Mouse (Mus musculus): Measurements from ENCODE around the gene Stpg3.
A peak's percentile ranks its signal among the peaks of the same experiment; 100 is the strongest.
"Not testable (repeated sequence)": the region's sequence is repeated elsewhere in the genome, so short reads cannot be mapped to it uniquely, and the experiment has no call there.

The Stpg3 gene

GRCm38 (mm10) chr2:25214444-25214843 lies at the start of gene Stpg3:
TSS of gene Stpg3 (minus strand) at chr2:25214637.
- peak; percentile 58 for DNase-seq (ENCODE audit: low spot score)

GRCm38 (mm10) chr2:25263623-25264285 lies 49.3 kb upstream of the Stpg3 start:
- no peak for DNase-seq (ENCODE audit: low spot score)

DNA sequence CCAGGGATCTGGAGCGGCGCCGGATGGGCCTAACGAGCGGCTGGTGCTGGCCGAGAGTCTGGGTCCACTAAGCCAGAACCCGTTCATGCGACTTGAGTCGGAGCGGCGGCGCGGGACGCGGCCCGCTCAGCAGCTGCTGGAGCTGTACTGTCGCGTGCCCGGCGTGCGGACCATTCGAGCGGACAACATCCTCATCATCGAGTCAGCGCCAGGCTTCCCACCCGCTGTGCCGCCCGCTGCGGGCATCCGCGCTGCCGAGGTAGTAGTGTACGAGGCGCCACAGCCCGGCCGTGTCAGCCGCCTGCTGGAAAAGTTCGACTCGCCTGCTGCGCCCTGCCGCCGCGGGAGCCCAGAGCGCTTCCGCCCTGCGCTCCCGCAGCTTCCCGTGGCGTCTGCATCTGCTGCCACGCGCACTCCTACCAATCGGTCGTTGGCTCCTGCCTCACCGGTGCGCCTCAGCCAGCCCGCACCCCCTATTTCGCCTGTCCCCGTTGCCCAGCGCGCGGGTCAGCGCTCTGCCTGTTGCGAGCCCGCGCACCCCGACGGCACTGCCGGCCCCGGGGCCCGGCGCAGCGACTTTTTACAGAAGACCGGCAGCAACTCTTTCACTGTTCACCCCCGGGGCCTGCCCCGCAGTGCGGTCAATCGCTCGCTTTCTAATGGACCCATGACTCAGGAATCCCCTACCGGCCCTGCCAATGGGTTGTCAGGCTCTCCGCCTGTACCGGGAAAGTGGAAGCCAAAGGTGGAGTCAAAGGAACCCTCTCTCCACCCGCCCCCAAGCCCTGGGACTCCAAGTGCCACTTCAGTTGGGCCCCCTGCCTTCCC lies 48.6 kb upstream of the Stpg3 start:
- no peak for DNase-seq (ENCODE audit: low spot score)

DNA sequence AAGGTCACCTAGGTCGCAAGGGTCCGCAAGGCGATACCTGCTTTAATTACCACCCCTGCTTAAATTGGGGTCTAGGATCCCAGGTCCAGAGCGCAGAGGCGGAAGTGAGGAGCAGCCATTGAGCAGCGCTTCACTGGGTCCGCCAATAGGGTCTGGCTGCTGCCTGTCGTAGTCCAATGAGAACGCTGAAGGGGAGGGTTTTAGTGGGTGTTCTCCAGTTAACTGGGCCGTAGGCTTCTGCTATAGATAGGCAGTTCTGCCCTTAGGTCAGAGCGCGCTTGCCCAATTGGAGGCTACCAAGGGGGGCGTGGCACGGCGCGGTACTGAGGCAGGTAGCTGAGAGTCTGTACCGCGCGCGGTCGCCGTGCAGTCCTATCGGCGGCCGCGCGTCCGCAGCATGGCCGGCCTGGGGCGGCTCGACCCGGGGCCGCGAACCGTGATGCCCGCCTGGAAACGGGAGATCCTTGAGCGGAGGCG lies 47.9 kb upstream of the Stpg3 start, which contains the start of gene Tprn:
TSS of gene Tprn (plus strand) at position 328 of the 477 bp plus-strand sequence.
- DNase-seq (ENCODE audit: low spot score) = peak; percentile 94

DNA sequence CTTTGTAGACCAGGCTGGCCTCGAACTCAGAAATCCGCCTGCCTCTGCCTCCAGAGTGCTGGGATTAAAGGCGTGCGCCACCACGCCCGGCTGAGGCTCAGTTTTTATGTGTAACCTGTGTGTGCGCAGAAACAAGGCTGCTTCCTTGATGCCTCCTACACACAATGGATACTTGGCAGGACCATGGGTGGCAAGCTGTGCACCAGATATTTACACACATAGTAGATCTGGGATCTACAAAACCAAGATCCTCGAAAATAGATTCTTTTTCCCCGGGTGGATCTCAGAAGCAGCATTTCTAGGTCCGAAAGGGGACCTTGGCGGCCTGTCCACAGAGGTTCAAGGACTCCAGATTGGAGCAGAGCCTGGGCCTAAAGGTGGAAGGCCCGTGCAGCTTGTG lies 47.4 kb upstream of the Stpg3 start:
- DNase-seq (ENCODE audit: low spot score) = peak; percentile 49

- no peak for DNase-seq (ENCODE audit: low spot score)
Observed at GRCm38 (mm10) chr2:25258887-25259286, 44.5 kb upstream of the Stpg3 start.

- not testable (repeated sequence) for DNase-seq (ENCODE audit: low spot score)
Observed at GRCm38 (mm10) chr2:25257250-25257649, 42.8 kb upstream of the Stpg3 start.

- DNase-seq (ENCODE audit: low spot score) = not testable (repeated sequence)
Observed at GRCm38 (mm10) chr2:25256443-25257109, 42.1 kb upstream of the Stpg3 start.

DNA sequence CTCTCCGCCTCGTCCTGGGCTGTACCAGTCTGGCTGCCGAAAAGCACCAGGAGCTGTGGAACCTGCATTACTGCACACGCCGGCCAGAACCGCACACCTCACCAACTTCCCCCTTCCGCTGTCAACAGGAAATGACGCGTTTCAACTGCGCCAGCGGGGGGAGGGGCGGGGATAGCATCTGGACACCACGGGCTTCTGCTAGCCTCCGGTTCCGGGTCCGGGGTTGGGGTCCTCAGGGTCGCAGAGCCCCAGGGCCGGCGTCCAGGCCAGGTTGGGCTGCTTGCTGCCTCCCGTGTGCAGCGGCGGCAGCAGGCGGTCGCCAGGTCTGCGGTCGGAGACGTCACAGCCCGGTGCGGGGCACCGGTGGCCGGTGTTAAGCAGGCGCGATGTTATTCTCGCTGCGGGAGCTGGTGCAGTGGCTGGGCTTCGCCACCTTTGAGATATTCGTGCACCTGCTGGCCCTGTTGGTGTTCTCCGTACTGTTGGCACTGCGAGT lies 40.9 kb upstream of the Stpg3 start, which contains the start of gene Tmem203:
TSS of gene Tmem203 (plus strand) at position 156 of the 496 bp plus-strand sequence.
- peak; percentile 92 for DNase-seq (ENCODE audit: low spot score)

- no peak for DNase-seq (ENCODE audit: low spot score)
Observed at GRCm38 (mm10) chr2:25252331-25252730, 37.9 kb upstream of the Stpg3 start.

GRCm38 (mm10) chr2:25246183-25247072 lies 32.0 kb upstream of the Stpg3 start, which contains the start of gene AL732309.1:
TSS of gene AL732309.1 (minus strand) at chr2:25246863.
- no peak for DNase-seq (ENCODE audit: low spot score)

- no peak for DNase-seq (ENCODE audit: low spot score)
Observed at GRCm38 (mm10) chr2:25244144-25244543, 29.7 kb upstream of the Stpg3 start.

DNA sequence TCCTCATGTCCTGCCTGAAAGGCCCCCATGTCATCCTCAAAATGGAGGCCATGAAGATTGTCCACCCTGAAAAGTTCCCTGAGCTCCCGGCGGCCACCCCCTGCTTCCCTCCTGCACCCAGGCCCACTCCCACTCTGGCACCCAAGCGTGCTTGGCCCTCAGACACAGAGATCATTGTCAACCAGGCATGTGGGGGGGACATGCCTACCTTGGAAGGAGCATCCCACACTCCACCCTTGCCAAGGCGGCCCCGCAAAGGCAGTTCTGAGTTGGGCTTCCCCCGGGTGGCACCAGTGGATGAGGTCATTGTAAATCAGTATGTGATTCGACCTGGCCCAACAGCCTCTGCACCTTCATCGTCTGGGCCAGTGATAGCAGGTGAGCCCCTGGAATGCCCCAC lies 28.9 kb upstream of the Stpg3 start:
- DNase-seq (ENCODE audit: low spot score) = no peak

DNA sequence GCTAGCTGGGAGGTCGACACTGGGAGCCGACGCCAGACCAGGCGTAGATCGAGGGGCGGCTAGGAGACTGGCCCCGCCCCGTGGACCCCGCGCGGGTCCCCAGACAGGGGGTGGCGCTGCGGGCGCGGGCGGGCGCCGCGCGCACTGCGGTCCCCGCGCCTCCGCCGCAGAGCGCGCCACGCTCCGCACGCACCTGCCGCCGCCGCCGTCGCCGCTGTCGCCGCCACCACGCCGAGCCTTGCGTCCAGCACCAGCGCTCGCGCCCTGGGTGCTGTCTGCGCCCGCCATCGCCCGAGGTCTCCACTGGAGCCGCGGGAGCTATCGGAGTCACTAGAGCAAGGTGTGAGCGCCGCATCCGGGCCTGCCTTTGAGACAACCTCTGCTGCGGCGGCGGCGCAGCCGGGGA lies 27.7 kb upstream of the Stpg3 start, which contains the start of the genes Rnf208 and Cysrt1:
TSS of gene Rnf208 (plus strand) at position 155 of the 406 bp plus-strand sequence.
TSS of gene Cysrt1 (minus strand) at position 352 of the 406 bp plus-strand sequence.
- DNase-seq (ENCODE audit: low spot score) = no peak

DNA sequence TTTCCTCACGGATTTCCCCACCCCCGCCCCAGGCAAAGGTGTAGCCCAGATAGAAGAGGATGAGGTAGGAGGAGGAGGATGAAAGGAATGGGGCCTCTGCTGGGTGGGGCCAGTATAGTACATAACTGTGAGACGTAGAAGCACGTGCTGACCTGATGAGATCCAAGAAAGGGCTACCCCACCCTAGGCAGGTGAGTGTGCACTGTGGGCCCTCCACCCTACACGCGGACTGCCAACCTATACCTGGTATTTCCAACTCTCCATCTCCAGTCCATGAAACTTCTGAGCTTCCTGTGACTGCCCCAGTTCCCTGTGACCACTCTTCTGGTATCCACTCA lies 27.0 kb upstream of the Stpg3 start:
- DNase-seq (ENCODE audit: low spot score) = no peak

GRCm38 (mm10) chr2:25240723-25241437 lies 26.4 kb upstream of the Stpg3 start:
- DNase-seq (ENCODE audit: low spot score) = peak; percentile 89

DNA sequence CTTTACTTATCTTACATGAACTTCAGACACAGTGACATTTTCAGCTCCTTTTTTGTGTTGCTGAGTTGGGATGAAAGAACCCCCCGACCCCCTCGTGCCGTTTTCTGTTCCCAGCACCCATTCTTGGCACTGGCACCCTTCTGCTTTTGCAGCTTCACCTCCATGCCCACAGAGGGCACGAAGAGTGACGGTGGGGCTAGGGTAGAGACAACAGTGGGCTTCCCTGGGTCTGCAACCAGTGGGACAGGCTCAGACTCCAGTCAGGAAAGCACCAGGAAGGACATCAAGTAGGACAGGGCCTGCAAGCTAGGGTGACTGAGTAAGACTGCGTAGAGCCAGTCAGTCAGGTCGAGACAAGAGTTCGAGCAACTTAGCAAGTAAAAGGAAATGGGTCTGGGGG lies 25.9 kb upstream of the Stpg3 start:
- DNase-seq (ENCODE audit: low spot score) = no peak

GRCm38 (mm10) chr2:25239766-25240165 lies 25.3 kb upstream of the Stpg3 start:
- DNase-seq (ENCODE audit: low spot score) = no peak

GRCm38 (mm10) chr2:25238106-25238505 lies 23.7 kb upstream of the Stpg3 start:
- DNase-seq (ENCODE audit: low spot score) = no peak

DNA sequence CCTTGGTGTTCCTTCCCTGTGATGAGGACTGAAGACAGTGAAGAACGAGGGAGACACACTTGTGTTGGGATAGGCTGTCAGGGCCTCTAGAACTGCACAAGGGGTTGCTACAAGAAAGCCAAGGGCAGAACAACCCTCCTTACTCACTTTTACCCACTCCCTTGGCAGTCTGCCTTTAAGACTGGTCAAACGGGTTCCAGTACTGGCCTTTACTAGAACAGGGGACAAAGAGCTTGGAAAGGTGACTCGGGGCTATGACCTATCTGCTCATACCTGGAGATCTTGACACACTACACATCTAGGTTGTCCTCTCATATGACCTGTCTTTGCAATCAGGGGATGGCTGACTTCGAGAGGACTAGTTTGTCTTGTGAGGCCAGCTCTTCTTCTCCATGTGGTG lies 23.1 kb upstream of the Stpg3 start:
- DNase-seq (ENCODE audit: low spot score) = no peak

Measured in yolk sac, embryonic 10.5 days (tissue).